Mouse (Mus musculus) midbrain, embryonic 16.5 days (tissue): Measurements from ENCODE around the gene Usp15. TPM values are rescaled to one million over a fixed set of nuclear protein-coding genes. Genes with fewer than 3 reads are reported as not detected.

ENCODE experiments used
- ATAC-seq: fragments of 200-750 bp; cut with Nextera tagmentation; 2 replicates; pipeline ENCODE4 v1.8.0; 2017; ENCODE audit warnings: moderate TSS enrichment
- H3K27ac ChIP-seq: fragments of 300-500 bp; sonication (generic); 2 replicates; pipeline ENCODE4 v1.5.1; 2014; ENCODE audit warnings: mild to moderate bottlenecking, low read length, mixed read lengths
- H3K27me3 ChIP-seq: fragments of 300-500 bp; sonication (generic); 2 replicates; pipeline ENCODE4 v1.6.1; 2014; ENCODE audit warnings: low read depth, low read length, mixed read lengths; ENCODE audit not compliant: control insufficient read depth, insufficient read depth
- H3K36me3 ChIP-seq: fragments of 300-500 bp; sonication (generic); 2 replicates; pipeline ENCODE4 v1.6.1; 2014; ENCODE audit warnings: mild to moderate bottlenecking, low read length, moderate library complexity, mixed read lengths; ENCODE audit not compliant: control insufficient read depth, insufficient read depth
- H3K4me1 ChIP-seq: fragments of 300-500 bp; sonication (generic); 2 replicates; pipeline ENCODE4 v1.6.1; 2014; ENCODE audit warnings: mild to moderate bottlenecking, low read length, mixed read lengths; ENCODE audit not compliant: control insufficient read depth, insufficient read depth
- H3K4me2 ChIP-seq: fragments of 300-500 bp; sonication (generic); 2 replicates; pipeline ENCODE4 v1.6.1; 2014; ENCODE audit warnings: mild to moderate bottlenecking, low read length, mixed read lengths
- H3K4me3 ChIP-seq: fragments of 300-500 bp; sonication (generic); 2 replicates; pipeline ENCODE4 v1.5.1; 2014; ENCODE audit warnings: low read depth, mild to moderate bottlenecking, low read length, moderate library complexity, mixed read lengths
- H3K9ac ChIP-seq: fragments of 300-500 bp; sonication (generic); 2 replicates; pipeline ENCODE4 v1.6.1; 2014; ENCODE audit warnings: low read depth, low read length, mixed read lengths
- H3K9me3 ChIP-seq: fragments of 300-500 bp; sonication (generic); replicated peaks from 2 replicates; pipeline ENCODE4 v1.6.1; 2014; ENCODE audit warnings: mild to moderate bottlenecking, low read length, mixed read lengths; ENCODE audit not compliant: control insufficient read depth, poor library complexity, severe bottlenecking
- WGBS: fragments of 180-500 bp; shearing (Covaris S2); extraction: QIAGEN DNeasy Blood & Tissue Kit; methylation state at CpG from one replicate; pipeline ENCODE4 v1.1.7; 2014; 5-methylcytosine and 5-hydroxymethylcytosine counted together
- polyA plus RNA-seq: library from polyadenylated mRNA; unstranded; fragments of >200 nt; fragmentation: Nextera tagmentation; extraction: Ambion mirVana; gene quantifications from 2 replicates; pipeline ENCODE4 v1.2.1, GENCODE M21; 2015

Gene Usp15
- polyA plus RNA-seq, 1 experiment from 2014 or later, result 74.1 TPM

DNA sequence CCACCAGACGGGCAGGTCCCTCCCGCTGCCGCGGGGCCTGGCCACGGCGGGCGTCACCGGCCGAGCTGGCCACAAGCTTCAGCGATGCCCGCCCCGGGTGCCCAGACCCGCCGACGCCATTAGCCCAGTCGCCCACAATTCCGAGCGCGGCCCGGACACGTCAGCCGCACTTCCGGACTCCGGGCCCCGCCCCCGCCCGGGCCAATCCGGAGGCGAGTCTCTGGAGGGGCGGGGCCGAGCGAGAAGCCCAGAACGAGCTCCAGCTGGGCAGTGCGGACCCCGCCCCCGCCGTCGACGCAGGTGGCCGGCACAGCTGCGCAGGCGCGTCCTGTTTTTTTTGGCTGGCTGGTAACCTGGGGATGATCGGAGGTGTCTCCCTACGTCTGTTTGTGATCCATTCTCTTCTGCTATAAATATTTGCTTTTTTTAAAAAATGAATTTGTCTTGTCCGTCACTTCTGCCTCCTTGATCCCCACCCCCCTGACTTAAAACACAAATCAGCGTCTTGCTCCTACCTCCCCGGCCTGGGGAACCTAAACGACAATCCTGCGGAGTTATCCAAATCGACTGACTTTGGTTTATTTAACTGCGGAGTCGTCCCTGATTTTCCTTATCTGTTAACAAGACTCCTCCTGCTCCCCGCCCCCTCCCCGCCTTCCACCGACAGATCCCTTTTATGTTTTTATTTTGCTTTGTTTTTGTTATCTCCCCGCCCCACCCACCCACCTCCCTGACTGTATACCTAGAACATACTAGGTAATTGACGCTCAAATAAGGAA lies 120.4 kb downstream of the Usp15 start, which contains the start of gene Mon2:
Gene Mon2 (minus strand): TSS at position 261 of the 779 bp plus-strand sequence.
- peak within 1 kb of the TSS; percentile 92 for H3K4me3 ChIP-seq
- peak; percentile 99 for ATAC-seq
- peak within 1 kb of the TSS; percentile 84 for H3K27ac ChIP-seq
- no peaks in the 10 kb centered on the region for H3K27me3 ChIP-seq
- peak within 1 kb of the TSS; percentile 94 for H3K9ac ChIP-seq
- H3K36me3 ChIP-seq, result no peaks in the 10 kb centered on the region
- H3K9me3 ChIP-seq, result no peaks in the 10 kb centered on the region
- H3K4me1 ChIP-seq, result peaks cover 13% of the 10 kb centered on the region
- H3K4me2 ChIP-seq, result peak within 1 kb of the TSS; percentile 86
- WGBS, result under 1% methylated on average over 58 of the region's 58 CpGs

DNA sequence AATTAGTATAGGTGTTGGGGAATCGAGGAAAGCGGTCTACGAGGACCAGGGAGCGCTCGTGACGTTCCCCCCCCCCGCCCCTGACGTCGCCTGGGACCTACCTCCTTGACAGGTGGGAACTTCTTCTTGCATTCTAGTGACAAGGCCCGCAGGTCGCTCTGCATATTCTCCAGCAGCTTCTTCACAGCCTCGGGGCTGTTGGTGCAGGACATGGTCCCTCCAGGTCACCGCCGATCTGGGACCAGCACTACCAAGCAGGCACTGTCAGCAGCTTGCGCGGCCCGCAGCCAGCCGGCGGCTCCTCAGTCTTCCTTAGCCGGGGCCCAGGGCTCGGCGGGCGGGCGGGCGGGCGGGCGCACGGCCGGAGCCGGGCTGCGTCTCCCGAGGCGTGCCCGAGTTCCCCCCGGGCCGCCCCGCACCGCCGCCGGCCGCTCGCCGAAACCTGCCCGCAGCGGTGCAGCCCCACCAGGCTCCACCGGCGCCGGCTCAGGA lies 121.0 kb downstream of the Usp15 start:
- no peaks in the 10 kb centered on the region for H3K27me3 ChIP-seq
- peak overlapping the region; percentile 86 for H3K4me2 ChIP-seq
- peak overlapping the region; percentile 92 for H3K4me3 ChIP-seq
- peak overlapping the region; percentile 94 for H3K9ac ChIP-seq
- no peaks in the 10 kb centered on the region for H3K9me3 ChIP-seq
- H3K36me3 ChIP-seq, result no peaks in the 10 kb centered on the region
- peak; percentile 74 for ATAC-seq
- peak overlapping the region; percentile 84 for H3K27ac ChIP-seq
- H3K4me1 ChIP-seq, result peaks cover 13% of the 10 kb centered on the region
- under 1% methylated on average over 48 of the region's 48 CpGs for WGBS

DNA sequence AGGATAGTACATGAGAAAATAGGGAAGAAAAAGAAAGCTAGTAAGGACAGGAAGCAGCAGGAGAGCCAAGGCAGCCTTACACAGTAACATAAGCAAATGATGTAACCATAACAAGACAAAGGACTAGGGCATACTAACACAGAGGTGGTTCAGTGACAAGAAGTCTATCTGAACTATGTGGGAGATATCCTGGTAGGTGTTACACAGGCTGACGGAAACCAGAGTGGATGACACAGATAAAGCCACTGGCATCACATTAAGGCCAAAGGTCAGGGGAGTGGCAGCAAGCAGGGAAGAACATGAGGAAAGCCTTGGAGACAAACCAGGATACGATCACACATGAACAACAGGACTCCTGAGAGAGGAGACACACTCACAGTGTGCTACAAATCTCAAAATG lies 124.8 kb downstream of the Usp15 start:
- Histone ChIP-seq H3K27ac (no peak overlapping the region), H3K27me3 (no peaks in the 10 kb centered on the region), H3K9ac (no peak overlapping the region), H3K36me3 (no peaks in the 10 kb centered on the region), H3K4me2 (no peak overlapping the region), H3K4me1 (peaks cover 10% of the 10 kb centered on the region), H3K9me3 (no peaks in the 10 kb centered on the region), H3K4me3 (no peak overlapping the region)
- no peak for ATAC-seq
- WGBS, result 91% methylated on average over 2 of the region's 2 CpGs

DNA sequence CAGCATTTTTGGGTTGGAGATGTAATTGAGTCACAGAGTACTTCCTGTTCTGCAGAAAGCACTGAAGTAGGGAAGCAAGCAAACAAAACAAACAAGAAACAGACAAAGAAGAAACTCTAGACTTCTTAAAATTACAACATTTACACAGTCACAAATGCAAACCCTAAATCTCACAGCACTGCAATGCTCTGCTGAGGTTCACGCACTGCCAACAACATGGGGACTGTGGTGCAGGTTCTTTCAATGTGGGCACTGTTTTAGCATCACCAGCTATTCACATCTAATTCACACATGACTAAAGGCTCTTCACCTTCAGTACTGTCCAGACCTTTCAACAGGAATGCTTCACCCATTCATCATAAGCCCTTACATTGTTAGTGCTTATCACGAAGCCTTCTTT lies 133.8 kb downstream of the Usp15 start:
- Histone ChIP-seq H3K9me3 (no peaks in the 10 kb centered on the region), H3K9ac (no peak overlapping the region), H3K4me1 (no peaks in the 10 kb centered on the region), H3K27me3 (no peaks in the 10 kb centered on the region), H3K36me3 (0 out of 2 replicates have a peak, but pooled peaks cover under 1% of the 10 kb centered on the region), H3K27ac (no peak overlapping the region), H3K4me3 (no peak overlapping the region), H3K4me2 (no peak overlapping the region)
- ATAC-seq, result no peak
- 95% methylated on average over 2 of the region's 2 CpGs for WGBS

DNA sequence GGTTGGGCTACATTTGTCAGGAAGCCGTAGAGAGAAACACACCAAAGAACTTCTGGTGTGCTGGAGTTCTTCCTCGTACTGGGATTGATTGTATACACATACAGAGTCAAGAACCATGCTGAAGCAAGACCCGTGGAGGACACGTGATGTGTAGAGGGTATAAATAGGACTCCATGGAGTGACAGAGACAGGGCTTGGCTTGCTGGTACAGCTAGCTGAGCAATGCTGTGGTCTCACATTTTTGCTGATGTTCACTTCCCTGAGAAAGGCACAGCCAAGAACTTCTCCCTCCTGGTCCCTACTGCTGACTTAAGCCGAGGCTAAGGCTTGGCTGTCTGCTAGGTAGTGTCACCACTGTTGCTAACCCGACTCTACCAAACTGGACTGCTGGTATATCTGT lies 136.0 kb downstream of the Usp15 start:
- no peak overlapping the region for H3K4me3 ChIP-seq
- 0 out of 2 replicates have a peak, but pooled peaks cover 2% of the 10 kb centered on the region for H3K36me3 ChIP-seq
- no peaks in the 10 kb centered on the region for H3K9me3 ChIP-seq
- H3K4me1 ChIP-seq, result no peaks in the 10 kb centered on the region
- no peak for ATAC-seq
- 92% methylated on average over 6 of the region's 6 CpGs for WGBS
- no peak overlapping the region for H3K27ac ChIP-seq
- no peak overlapping the region for H3K4me2 ChIP-seq
- H3K9ac ChIP-seq, result no peak overlapping the region
- no peaks in the 10 kb centered on the region for H3K27me3 ChIP-seq

DNA sequence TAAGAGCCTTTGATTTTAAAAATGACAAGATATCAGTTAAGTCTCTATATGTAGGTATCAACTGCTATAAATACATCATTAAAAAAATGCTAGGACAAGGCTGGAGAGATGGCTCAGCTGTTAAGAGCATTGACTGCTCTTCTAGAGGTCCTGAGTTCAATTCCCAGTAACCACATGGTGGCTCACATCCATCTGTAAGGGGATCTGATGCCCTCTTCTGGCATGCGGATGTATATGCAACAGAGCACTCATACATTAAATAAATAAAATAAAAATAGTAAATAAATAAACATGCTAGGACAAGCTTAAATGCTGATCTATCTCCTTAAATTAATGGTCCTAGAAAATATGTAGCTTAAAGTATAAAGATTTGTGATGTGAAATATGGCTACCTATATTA lies 139.7 kb downstream of the Usp15 start:
- Histone ChIP-seq H3K4me2 (no peak overlapping the region), H3K4me1 (no peaks in the 10 kb centered on the region), H3K36me3 (0 out of 2 replicates have a peak, but pooled peaks cover 2% of the 10 kb centered on the region), H3K27me3 (no peaks in the 10 kb centered on the region), H3K27ac (no peak overlapping the region), H3K9ac (no peak overlapping the region), H3K4me3 (no peak overlapping the region), H3K9me3 (no peaks in the 10 kb centered on the region)
- no peak for ATAC-seq
- 94% methylated on average over 1 of the region's 1 CpGs for WGBS

DNA sequence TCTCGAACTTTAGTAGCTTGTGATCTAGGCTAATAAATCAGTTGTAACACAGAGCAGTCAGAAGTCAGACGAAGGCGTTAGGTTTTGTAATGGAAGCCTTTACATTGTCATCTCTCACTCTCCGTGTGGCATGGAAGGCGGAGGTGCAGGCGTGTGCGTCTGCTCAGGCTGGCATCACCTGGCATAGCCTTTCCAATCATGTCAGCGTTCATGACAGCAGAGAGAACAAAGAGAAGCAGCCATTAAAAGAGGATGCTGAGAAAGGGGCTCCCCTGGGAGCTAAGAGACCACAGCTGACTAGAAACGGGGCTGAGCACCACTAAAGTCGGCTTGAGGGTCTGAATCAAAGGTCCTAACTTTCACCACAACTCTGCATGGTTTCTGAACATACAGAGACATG lies 140.3 kb downstream of the Usp15 start:
- no peaks in the 10 kb centered on the region for H3K4me1 ChIP-seq
- H3K27me3 ChIP-seq, result no peaks in the 10 kb centered on the region
- H3K9ac ChIP-seq, result no peak overlapping the region
- no peak overlapping the region for H3K27ac ChIP-seq
- H3K9me3 ChIP-seq, result no peaks in the 10 kb centered on the region
- ATAC-seq, result no peak
- H3K4me3 ChIP-seq, result no peak overlapping the region
- 0 out of 2 replicates have a peak, but pooled peaks cover 2% of the 10 kb centered on the region for H3K36me3 ChIP-seq
- no peak overlapping the region for H3K4me2 ChIP-seq
- WGBS, result 72% methylated on average over 10 of the region's 10 CpGs

DNA sequence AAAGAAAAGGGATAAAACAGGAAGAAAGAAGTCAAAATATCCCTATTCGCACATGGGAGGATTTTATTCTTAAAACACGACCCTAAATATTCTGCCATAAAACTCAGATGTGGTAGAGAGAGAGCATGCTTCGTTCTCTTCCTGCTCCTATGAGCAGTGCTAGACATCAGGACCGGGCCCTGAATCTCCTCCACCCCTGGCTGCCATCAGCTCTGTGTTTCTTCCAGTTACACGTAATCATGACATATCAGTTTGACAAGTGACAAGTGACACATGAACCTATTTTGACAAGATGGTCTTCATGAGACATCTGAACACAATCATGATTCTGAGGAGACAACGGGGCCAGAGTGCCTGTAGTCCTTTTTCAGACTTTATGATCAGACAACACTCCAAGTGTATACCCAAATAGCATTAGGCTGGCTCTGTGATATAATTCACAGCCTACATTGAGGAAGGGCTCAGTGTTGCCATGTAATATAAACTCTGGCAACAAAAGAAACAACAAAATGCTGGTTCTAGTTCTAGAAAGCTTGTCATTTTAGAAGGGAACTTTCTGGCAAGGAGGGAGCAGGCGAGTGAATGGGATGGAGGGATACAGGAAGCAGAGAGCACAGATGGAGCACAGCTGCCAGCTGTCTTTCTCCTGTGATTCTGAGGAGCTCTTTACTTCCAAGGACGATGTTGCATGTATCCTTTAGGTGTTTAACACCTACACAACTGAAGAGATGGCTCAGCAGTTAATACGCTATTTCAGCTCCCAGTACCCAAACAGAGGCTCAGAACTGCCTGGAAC lies 141.4 kb downstream of the Usp15 start:
- no peak overlapping the region for H3K4me2 ChIP-seq
- no peak overlapping the region for H3K9ac ChIP-seq
- no peak overlapping the region for H3K27ac ChIP-seq
- 87% methylated on average over 9 of the region's 9 CpGs for WGBS
- H3K4me3 ChIP-seq, result no peak overlapping the region
- H3K4me1 ChIP-seq, result no peaks in the 10 kb centered on the region
- no peak for ATAC-seq
- H3K27me3 ChIP-seq, result no peaks in the 10 kb centered on the region
- H3K9me3 ChIP-seq, result no peaks in the 10 kb centered on the region
- peaks cover 6% of the 10 kb centered on the region; the same call in 1 of the 2 replicates for H3K36me3 ChIP-seq
